Comparison of ENCODE assay signal across 8 mouse cellular contexts in the genomic region with DNA sequence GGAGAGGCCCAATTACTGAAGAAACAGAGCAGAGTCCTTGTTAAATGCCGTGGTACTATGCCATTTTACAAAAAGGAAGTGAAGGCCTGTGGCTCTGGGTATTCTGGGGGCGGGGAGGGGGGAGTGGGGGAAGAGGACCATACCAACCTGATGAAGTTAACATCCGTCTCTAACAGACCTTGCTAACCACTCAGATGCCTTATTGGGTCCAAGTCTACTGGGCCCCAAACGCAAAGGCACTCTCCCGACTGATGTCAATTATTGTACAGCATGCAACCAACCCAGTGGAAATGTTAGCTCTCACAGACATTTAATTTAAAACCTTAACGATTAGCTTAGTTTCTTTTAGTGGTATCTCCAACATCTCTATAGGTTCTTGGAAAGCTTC. TPM values are rescaled to one million over a fixed set of nuclear protein-coding genes. Genes with fewer than 3 reads are reported as not detected.
DNase-seq lines count a peak whose midpoint lies in the region; ATAC-seq and TF ChIP-seq lines count a peak whose summit lies in the region.

No protein-coding gene starts in this region.

- 54% methylated on average over 6 of the region's 6 CpGs for WGBS in heart, embryonic 15.5 days
- WGBS in bone marrow, adult 2 months, result 4% methylated on average over 6 of the region's 6 CpGs
- WGBS in hindbrain, embryonic 12.5 days, result 60% methylated on average over 6 of the region's 6 CpGs
- WGBS in midbrain, embryonic 12.5 days, result 67% methylated on average over 6 of the region's 6 CpGs

- peak overlapping the region; percentile 73; the same call in 1 of the 2 replicates for H3K9ac ChIP-seq in heart, embryonic 15.5 days
- no peak overlapping the region for H3K9ac ChIP-seq in hindbrain, embryonic 12.5 days
- no peak overlapping the region for H3K9ac ChIP-seq in midbrain, embryonic 12.5 days (replicated peaks)

- H3K4me3 ChIP-seq in heart, embryonic 15.5 days, result peak overlapping the region; percentile 65
- peak overlapping the region; percentile 98 for H3K4me3 ChIP-seq in bone marrow, adult 2 months (replicated peaks; ENCODE audit: control insufficient read depth, low read depth, low read length)
- H3K4me3 ChIP-seq in hindbrain, embryonic 12.5 days, result peak overlapping the region; percentile 96
- H3K4me3 ChIP-seq in midbrain, embryonic 12.5 days, result peak overlapping the region; percentile 78; the same call in 1 of the 2 replicates

- H3K4me1 ChIP-seq in heart, embryonic 15.5 days (replicated peaks), result peaks cover 16% of the 10 kb centered on the region
- H3K4me1 ChIP-seq in bone marrow, adult 2 months (ENCODE audit: control insufficient read depth, insufficient read depth, low read length), result no peaks in the 10 kb centered on the region; the same call in 1 of the 2 replicates
- H3K4me1 ChIP-seq in hindbrain, embryonic 12.5 days, result peaks cover 25% of the 10 kb centered on the region
- peaks cover 27% of the 10 kb centered on the region for H3K4me1 ChIP-seq in midbrain, embryonic 12.5 days

- no peak for TF ChIP-seq POLR2A in bone marrow, adult 2 months (IDR thresholded peaks at IDR 0.05; ENCODE audit: borderline replicate concordance, control insufficient read depth, low read depth, low read length)

- TF ChIP-seq CTCF in bone marrow, adult 2 months (IDR thresholded peaks at IDR 0.05; ENCODE audit: control insufficient read depth, insufficient read depth, low read length), result no peak

- H3K27me3 ChIP-seq in heart, embryonic 15.5 days, result no peaks in the 10 kb centered on the region
- peaks cover 15% of the 10 kb centered on the region; the same call in 1 of the 2 replicates for H3K27me3 ChIP-seq in hindbrain, embryonic 12.5 days
- peaks cover 19% of the 10 kb centered on the region for H3K27me3 ChIP-seq in midbrain, embryonic 12.5 days

- no peaks in the 10 kb centered on the region for H3K36me3 ChIP-seq in heart, embryonic 15.5 days
- H3K36me3 ChIP-seq in hindbrain, embryonic 12.5 days, result no peaks in the 10 kb centered on the region
- H3K36me3 ChIP-seq in midbrain, embryonic 12.5 days, result no peaks in the 10 kb centered on the region

- no peaks in the 10 kb centered on the region for H3K9me3 ChIP-seq in heart, embryonic 15.5 days (replicated peaks)
- no peaks in the 10 kb centered on the region for H3K9me3 ChIP-seq in hindbrain, embryonic 12.5 days (replicated peaks)
- no peaks in the 10 kb centered on the region for H3K9me3 ChIP-seq in midbrain, embryonic 12.5 days

- ATAC-seq in heart, embryonic 15.5 days (replicated peaks; ENCODE audit: insufficient number of reproducible peaks, insufficient read depth, low FRiP score, low read depth), result no peak
- peak; percentile 39 for ATAC-seq in hindbrain, embryonic 12.5 days (ENCODE audit: low FRiP score)
- peak; percentile 38 for ATAC-seq in midbrain, embryonic 12.5 days (ENCODE audit: low FRiP score, low read depth)

- H3K4me2 ChIP-seq in heart, embryonic 15.5 days, result peak overlapping the region; percentile 65
- peak overlapping the region; percentile 72 for H3K4me2 ChIP-seq in hindbrain, embryonic 12.5 days (replicated peaks)
- peak overlapping the region; percentile 62 for H3K4me2 ChIP-seq in midbrain, embryonic 12.5 days (replicated peaks)

- DNase-seq in heart, postnatal 36 days, result no peak
- DNase-seq in adrenal gland, postnatal 14 days, result no peak
- DNase-seq in left cerebral cortex, postnatal 4 days, result no peak
- DNase-seq in layer of hippocampus, adult 11-12 months (ENCODE audit: low spot score), result no peak

- intact Hi-C loops in heart, postnatal 36 days (cut with DNase I), result no loop called here
- intact Hi-C loops in left cerebral cortex, postnatal 4 days (cut with DNase I), result no loop called here

- peak overlapping the region; percentile 94; the same call in 1 of the 2 replicates for H3K27ac ChIP-seq in heart, embryonic 15.5 days
- H3K27ac ChIP-seq in bone marrow, adult 2 months (ENCODE audit: control insufficient read depth, insufficient read depth, low read depth, low read length, poor library complexity), result peak overlapping the region; percentile 97
- H3K27ac ChIP-seq in hindbrain, embryonic 12.5 days, result no peak overlapping the region
- H3K27ac ChIP-seq in midbrain, embryonic 12.5 days (replicated peaks), result peak overlapping the region; percentile 94; the same call in 1 of the 2 replicates

RNA-seq across cellular contexts. Expression of gene Rnf130, which starts 0.7 kb away (rescaled TPM):
- 39.6 and 42.8 TPM in 2 replicates for polyA plus RNA-seq in heart, embryonic 15.5 days (2015; fragmentation: Nextera tagmentation; extraction: Ambion mirVana)
- total RNA-seq in heart, postnatal 36 days (2021), result 10 to 100 TPM; 50.2 to 51.7 TPM
- polyA plus RNA-seq in bone marrow, adult 2 months (2011; ENCODE audit: insufficient read depth, insufficient read length, low replicate concordance, missing spikeins), result 12.9 and 33.0 TPM in 2 replicates
- 84.2 and 84.3 TPM in 2 replicates for polyA plus RNA-seq in hindbrain, embryonic 12.5 days (2016; fragmentation: Nextera tagmentation; extraction: Ambion mirVana)
- 83.4 and 91.3 TPM in 2 replicates for polyA plus RNA-seq in midbrain, embryonic 12.5 days (2016; fragmentation: Nextera tagmentation; extraction: Ambion mirVana)
- 63.6 and 70.4 TPM in 2 replicates for total RNA-seq in adrenal gland, postnatal 14 days (2021)
- total RNA-seq in left cerebral cortex, postnatal 4 days (2021), result 100 to 1,000 TPM; 104 to 106 TPM
